Mouse (Mus musculus): ENCODE measurements around the gene Cyp2c29. TPM values are rescaled to one million over a fixed set of nuclear protein-coding genes. Genes with fewer than 3 reads are reported as not detected.

Cyp2c29 gene
- not detected for polyA plus RNA-seq (2017; shearing (Covaris generic))

DNA sequence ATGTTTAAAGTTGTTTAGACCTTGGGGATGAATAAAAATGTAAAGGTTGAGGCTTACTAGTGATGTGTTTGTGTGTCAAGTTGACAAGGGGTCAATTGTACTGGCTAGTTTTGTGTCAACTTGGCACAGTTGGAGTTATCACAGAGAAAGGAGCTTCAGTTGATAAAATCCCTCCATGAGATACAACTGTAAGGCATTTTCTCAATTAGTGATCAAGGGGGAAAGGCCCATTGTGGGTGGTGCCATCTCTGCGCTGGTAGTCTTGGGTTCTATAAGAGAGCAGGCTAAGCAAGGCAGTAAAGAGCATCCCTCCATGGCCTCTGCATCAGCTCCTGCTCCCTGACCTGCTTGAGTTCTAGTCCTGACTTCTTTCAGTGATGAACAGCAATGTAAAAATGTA, at the start of gene Cyp2c29:
Cyp2c29 (plus strand) TSS at position 301 of the 400 bp plus-strand sequence.

Other genes starting within 250 kb of the Cyp2c29 start
- gene Cyp2c65, start 208.4 kb upstream of the Cyp2c29 start, polyA plus RNA-seq (2017; shearing (Covaris generic)), result not detected
- gene Cyp2c66, start 155.5 kb upstream of the Cyp2c29 start, polyA plus RNA-seq (2017; shearing (Covaris generic)), result not detected
- 0.22 TPM for gene Cyp2c38, start 193.7 kb downstream of the Cyp2c29 start, polyA plus RNA-seq (2017; shearing (Covaris generic))
- gene Cyp2c39, start 241.5 kb downstream of the Cyp2c29 start, polyA plus RNA-seq (2017; shearing (Covaris generic)), result not detected